Mouse (Mus musculus): ENCODE results near the gene Tbc1d9b. TPM values are rescaled to one million over a fixed set of nuclear protein-coding genes. Genes with fewer than 3 reads are reported as not detected.

Gene Tbc1d9b
- total RNA-seq, 2 experiments from 2014 or later: 109 to 120 TPM

GRCm38 (mm10) chr11:50201590-50201989, 70.4 kb downstream of the Tbc1d9b start:
- DNase-seq (ENCODE audit: low spot score in 2 of 2): no peak
- intact Hi-C loops (cut with DNase I): no loop called here

- DNase-seq (ENCODE audit: low spot score in 2 of 2): no peak
- intact Hi-C loops (cut with DNase I): no loop called here
Observed at GRCm38 (mm10) chr11:50203302-50203827, 72.2 kb downstream of the Tbc1d9b start.

- no peak for DNase-seq (ENCODE audit: low spot score in 2 of 2)
- intact Hi-C loops (cut with DNase I): no loop called here
Observed at GRCm38 (mm10) chr11:50205434-50205833, 74.2 kb downstream of the Tbc1d9b start.

GRCm38 (mm10) chr11:50206037-50206436, 74.8 kb downstream of the Tbc1d9b start:
- intact Hi-C loops (cut with DNase I): no loop called here
- no peak for DNase-seq (ENCODE audit: low spot score in 2 of 2)

- no peak for DNase-seq (ENCODE audit: low spot score in 2 of 2)
- intact Hi-C loops (cut with DNase I): no loop called here
Observed at GRCm38 (mm10) chr11:50207344-50207743, 76.1 kb downstream of the Tbc1d9b start.

- DNase-seq (ENCODE audit: low spot score in 2 of 2): no peak
- intact Hi-C loops (cut with DNase I): no loop called here
Observed at GRCm38 (mm10) chr11:50208039-50208438, 76.8 kb downstream of the Tbc1d9b start.

- DNase-seq (ENCODE audit: low spot score in 2 of 2): peak; percentile 80 to 92
- intact Hi-C loops (cut with DNase I): loop anchor here (2.0 kb wide), 1 partner anchor 15 kb away; no protein-coding TSS in a partner anchor
Observed at GRCm38 (mm10) chr11:50210101-50210504, 78.9 kb downstream of the Tbc1d9b start.

GRCm38 (mm10) chr11:50210505-50211151, 79.4 kb downstream of the Tbc1d9b start, which contains the start of the genes Sqstm1 and Mgat4b:
Gene Sqstm1 (minus strand): TSS chr11:50210827.
Gene Mgat4b (plus strand): TSS chr11:50210890.
- DNase-seq (ENCODE audit: low spot score in 2 of 2): peak; percentile 84 to 87
- intact Hi-C loops (cut with DNase I): loop anchor here (2.0 kb wide), 1 partner anchor 14 kb away; no protein-coding TSS in a partner anchor

GRCm38 (mm10) chr11:50211322-50212059, 80.3 kb downstream of the Tbc1d9b start:
- no peak for DNase-seq (ENCODE audit: low spot score in 2 of 2)
- intact Hi-C loops (cut with DNase I): loop anchor here (2.0 kb wide), 1 partner anchor 13 kb away; no protein-coding TSS in a partner anchor

GRCm38 (mm10) chr11:50212060-50212739, 81.0 kb downstream of the Tbc1d9b start:
- intact Hi-C loops (cut with DNase I): no loop called here
- DNase-seq (ENCODE audit: low spot score in 2 of 2): no peak

- DNase-seq (ENCODE audit: low spot score in 2 of 2): peak in 1 of 2 experiments; percentile 57
- intact Hi-C loops (cut with DNase I): no loop called here
Observed at GRCm38 (mm10) chr11:50212848-50213758, 81.9 kb downstream of the Tbc1d9b start.

- DNase-seq (ENCODE audit: low spot score in 2 of 2): no peak
- intact Hi-C loops (cut with DNase I): no loop called here
Observed at GRCm38 (mm10) chr11:50214631-50215030, 83.4 kb downstream of the Tbc1d9b start.

GRCm38 (mm10) chr11:50215633-50216032, 84.4 kb downstream of the Tbc1d9b start:
- DNase-seq (ENCODE audit: low spot score in 2 of 2): no peak
- intact Hi-C loops (cut with DNase I): no loop called here

- no peak for DNase-seq (ENCODE audit: low spot score in 2 of 2)
- intact Hi-C loops (cut with DNase I): no loop called here
Observed at GRCm38 (mm10) chr11:50216724-50217366, 85.6 kb downstream of the Tbc1d9b start.

GRCm38 (mm10) chr11:50217811-50218210, 86.6 kb downstream of the Tbc1d9b start:
- DNase-seq (ENCODE audit: low spot score in 2 of 2): no peak
- intact Hi-C loops (cut with DNase I): no loop called here

- intact Hi-C loops (cut with DNase I): no loop called here
- DNase-seq (ENCODE audit: low spot score in 2 of 2): no peak
Observed at GRCm38 (mm10) chr11:50219833-50220232, 88.6 kb downstream of the Tbc1d9b start.
